Mouse (Mus musculus) embryo, embryonic 11 days (tissue): ENCODE data around the gene Uevld.
"Not testable (repeated sequence)": the region's sequence is repeated elsewhere in the genome, so short reads cannot be mapped to it uniquely, and the experiment has no call there.

Experiments used
- DNase-seq: peaks from one replicate; pipeline ENCODE4 v3.0.0-alpha.2; 2015

Gene Uevld

GRCm38 (mm10) chr7:46957831-46958691 is at the start of gene Uevld:
Uevld (minus strand) TSS chr7:46958527.
- peak; percentile 96 for DNase-seq

GRCm38 (mm10) chr7:47007818-47008167 is 49.5 kb upstream of the Uevld start:
- DNase-seq: peak; percentile 83

GRCm38 (mm10) chr7:47007109-47007780 is 48.9 kb upstream of the Uevld start:
- DNase-seq: no peak

DNA sequence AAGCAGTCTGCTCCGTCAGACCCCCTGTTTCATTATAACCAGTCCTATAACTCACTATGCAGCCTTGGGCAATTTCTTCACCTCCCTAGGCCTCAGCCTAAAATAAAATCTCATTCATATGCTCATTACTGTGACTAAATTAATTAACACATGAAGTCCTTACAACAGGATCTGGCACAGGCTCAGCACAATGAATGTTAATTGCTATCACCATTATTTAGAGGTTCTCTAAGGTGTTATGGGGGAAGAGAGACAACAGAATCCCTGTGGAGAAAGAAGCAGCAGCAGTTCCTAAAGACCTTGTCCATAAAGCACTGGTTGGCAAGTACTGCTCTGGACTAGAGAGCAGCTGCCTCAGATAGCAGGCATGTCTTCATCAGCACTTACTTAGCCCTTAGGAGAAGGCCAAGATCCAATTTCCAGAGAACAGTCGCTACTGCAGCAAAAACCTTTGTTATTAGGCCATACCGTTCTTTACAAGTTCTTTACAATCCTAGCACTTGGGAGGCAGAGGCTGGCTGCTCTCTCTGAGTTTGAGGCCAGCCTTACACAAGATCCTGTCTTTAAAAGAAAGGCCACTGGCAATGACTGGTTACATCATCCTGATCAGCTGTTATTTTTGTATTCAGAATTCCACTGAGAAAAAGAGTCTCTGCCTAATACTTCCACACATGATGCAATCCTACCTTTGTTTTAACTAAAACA is 45.2 kb upstream of the Uevld start:
- DNase-seq: no peak

- DNase-seq: no peak
These were observed 43.6 kb upstream of the Uevld start for GRCm38 (mm10) chr7:47001900-47002275.

DNA sequence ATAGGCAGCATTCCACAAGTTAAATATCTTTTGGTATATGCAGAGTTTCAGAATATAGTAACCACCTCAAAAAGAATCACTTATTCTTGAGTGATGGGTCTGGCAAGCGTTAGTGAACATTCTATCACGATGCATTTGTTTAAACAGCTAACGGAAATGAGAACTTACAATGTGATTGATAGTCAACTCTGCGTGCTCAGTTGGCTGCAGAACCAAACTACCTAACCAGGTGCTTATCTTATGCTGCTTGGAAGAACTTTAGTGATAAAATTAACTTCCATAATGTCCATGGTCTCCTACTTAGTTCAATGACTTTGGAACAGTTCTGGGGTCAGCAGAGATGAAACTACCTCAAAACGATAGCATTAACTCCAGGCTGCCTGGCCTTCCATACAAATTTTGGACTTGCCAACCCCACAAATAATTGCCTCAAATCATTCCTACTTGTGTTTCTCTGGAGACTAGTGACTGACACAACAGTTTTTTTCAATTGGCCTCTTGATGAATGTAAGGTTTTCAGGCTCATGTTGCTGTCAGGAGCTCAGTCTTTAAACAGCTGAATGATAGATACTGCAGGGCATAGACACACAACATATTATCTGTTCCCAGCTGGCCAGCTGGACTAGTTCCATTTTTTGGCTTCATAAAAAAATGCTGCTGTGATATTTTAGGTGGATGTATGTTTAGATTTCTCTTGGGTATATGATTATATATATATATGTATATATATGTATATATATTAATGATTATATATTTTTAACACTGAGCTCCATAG is 43.0 kb upstream of the Uevld start:
- DNase-seq: no peak

DNA sequence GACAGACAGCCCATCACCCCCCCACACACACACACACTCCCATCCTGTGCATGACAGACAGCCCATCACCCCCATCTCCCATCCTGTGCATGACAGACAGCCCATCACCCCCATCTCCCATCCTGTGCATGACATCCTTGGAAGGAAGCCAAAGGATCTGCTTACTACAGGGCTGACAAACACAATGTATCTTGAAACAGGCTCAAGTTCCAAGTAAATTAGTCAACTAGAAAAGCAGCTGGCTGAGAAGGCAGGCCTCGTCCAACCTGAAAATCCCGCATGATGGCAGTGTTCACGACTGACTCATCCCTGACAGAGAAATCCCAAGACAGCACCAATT is 42.3 kb upstream of the Uevld start:
- DNase-seq: no peak

GRCm38 (mm10) chr7:46999983-47000643 is 41.8 kb upstream of the Uevld start:
- no peak for DNase-seq

- no peak for DNase-seq
These were observed 40.6 kb upstream of the Uevld start for GRCm38 (mm10) chr7:46998942-46999341.

DNA sequence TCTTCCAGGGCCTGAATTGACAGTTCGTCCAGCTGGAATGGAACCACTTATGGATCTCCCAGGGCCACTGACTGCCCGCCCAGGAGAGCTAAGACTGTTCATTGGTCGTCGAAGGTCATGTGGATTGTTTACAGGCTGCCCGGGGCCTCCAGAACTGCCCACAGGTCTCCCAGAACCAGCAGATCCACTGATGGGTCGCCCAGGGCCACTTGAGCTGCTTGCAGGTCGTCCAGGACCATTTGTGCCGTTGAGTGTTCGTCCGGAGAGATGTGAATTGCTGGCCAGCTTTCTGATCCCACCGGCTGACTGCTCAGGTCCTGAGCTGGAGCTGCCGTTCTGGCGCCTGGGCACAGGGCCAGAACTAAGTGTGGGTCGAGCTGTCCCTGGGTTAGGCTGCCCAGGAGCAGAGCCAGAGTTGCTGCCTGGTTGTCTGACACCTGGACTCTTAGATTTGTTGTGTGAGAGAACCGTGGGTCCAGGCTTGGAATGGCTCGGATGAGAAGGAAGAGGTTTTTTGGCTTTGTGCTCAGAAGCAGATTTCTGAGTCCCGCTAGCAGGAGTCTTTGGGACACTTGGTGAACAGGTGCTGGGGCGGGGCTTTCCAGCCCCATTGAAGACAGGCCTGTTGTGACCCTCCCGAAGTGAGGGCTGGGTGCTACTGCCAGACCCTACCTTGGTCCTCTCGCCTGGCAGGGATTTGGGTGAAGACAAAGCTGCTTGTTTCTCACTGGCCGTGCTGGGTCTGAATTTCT is 39.5 kb upstream of the Uevld start:
- DNase-seq: no peak

GRCm38 (mm10) chr7:46997008-46997407 is 38.7 kb upstream of the Uevld start:
- no peak for DNase-seq

DNA sequence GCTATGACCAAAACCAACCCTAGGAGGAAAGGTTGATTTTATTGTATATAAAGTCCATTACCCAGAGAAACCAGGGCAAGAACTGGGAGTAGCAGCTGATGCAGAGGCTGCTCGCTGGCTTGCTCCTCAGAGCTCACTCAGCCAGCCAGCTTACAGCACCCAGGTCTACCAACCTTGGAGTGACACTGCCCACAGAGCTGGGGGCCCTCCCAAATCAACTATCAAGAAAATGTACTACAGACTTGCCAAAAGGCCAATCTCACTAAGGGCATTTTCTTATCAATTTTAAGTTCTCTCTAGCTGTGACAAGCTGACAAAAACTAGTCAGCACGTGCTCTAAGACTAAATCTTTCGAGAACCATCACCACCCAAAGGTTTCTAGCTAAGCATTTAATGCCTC is 37.2 kb upstream of the Uevld start:
- no peak for DNase-seq

DNA sequence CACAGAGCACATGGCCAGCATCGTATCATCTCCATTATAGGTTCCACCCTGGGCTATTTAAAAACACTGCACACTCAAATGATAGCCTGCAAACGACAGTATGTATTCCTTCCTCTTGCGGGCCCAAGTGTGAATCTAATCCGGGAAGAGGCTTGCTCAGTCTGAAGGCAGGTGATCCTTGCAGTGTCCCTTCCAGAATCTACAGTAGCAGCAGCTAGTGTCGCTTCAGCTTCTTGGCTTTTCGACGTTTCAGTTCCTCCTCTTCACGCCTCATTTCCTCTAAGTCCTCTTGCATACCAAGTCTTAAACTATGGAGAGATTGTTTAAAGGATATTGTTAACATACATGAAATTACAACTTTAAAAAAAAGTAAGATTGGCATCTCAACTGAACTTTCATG is 34.8 kb upstream of the Uevld start:
- DNase-seq: no peak

- DNase-seq: not testable (repeated sequence)
These were observed 31.1 kb upstream of the Uevld start for GRCm38 (mm10) chr7:46989387-46989786.

- DNase-seq: no peak
These were observed 28.7 kb upstream of the Uevld start for GRCm38 (mm10) chr7:46987073-46987472.

GRCm38 (mm10) chr7:46986646-46987045 is 28.3 kb upstream of the Uevld start:
- no peak for DNase-seq

GRCm38 (mm10) chr7:46985718-46986505 is 27.6 kb upstream of the Uevld start:
- no peak for DNase-seq

- no peak for DNase-seq
These were observed 25.0 kb upstream of the Uevld start, which contains the start of gene Gm9999 for GRCm38 (mm10) chr7:46983280-46983679. Gm9999 (plus strand) TSS chr7:46983580.

DNA sequence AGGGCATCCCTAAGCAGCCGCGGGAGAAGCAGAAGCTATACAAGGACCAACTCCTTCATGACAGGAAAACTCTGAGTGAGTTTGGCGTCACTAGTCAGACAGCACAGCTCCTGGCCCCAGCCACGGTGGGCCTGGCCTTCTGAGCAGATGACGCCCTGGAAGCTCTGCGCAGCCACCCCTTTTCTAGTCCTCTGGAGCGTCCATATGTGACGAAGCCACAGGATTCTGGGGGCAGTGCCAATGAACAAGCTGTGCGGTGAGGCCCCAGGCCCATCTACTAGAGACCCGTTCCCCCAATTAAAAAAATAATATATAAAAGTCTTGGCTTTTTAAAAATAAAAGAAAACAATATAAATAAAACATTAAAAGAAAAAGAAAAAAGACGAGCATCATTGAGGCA is 17.1 kb upstream of the Uevld start:
- DNase-seq: no peak

- no peak for DNase-seq
These were observed 16.3 kb upstream of the Uevld start for GRCm38 (mm10) chr7:46974648-46975047.

DNA sequence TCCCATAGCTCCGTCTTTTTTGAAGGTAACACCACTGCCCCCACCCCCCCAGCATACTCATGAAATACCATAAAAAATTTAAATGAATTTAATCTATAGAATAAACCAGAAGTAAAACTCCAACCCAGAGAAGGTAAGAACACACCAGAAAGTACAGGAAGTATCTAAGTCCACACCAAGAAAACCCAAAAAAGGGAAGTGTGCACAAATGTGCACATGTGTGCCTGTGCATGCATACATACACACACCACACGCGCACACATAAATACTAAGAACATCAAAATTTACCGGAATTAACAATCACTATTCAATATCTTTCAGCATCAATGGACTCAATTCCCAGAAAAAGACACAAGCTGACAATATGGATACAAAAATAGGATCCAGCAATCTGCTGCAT is 11.6 kb upstream of the Uevld start:
- no peak for DNase-seq
